Mouse (Mus musculus) heart, embryonic 16.5 days (tissue): ENCODE results near the gene 4930563M21Rik. TPM values are rescaled to one million over a fixed set of nuclear protein-coding genes. Genes with fewer than 3 reads are reported as not detected.
A peak's percentile ranks its signal among the peaks of the same experiment; 100 is the strongest.

ENCODE experiments used
- ATAC-seq: fragments of 200-750 bp; cut with Nextera tagmentation; replicated peaks from 2 replicates; pipeline ENCODE4 v1.8.0; 2017; ENCODE audit warnings: moderate number of reproducible peaks; ENCODE audit not compliant: insufficient read depth, low FRiP score; ENCODE audit errors: extremely low read depth
- H3K27ac ChIP-seq: fragments of 300-500 bp; sonication (generic); 2 replicates; pipeline ENCODE4 v1.5.1; 2014; ENCODE audit warnings: mild to moderate bottlenecking, low read length, control low read depth, moderate library complexity
- H3K27me3 ChIP-seq: fragments of 300-500 bp; sonication (generic); 2 replicates; pipeline ENCODE4 v1.6.1; 2014; ENCODE audit warnings: low read length, mixed read lengths; ENCODE audit not compliant: control insufficient read depth, insufficient read depth
- H3K36me3 ChIP-seq: fragments of 300-500 bp; sonication (generic); 2 replicates; pipeline ENCODE4 v1.6.1; 2014; ENCODE audit not compliant: control insufficient read depth, insufficient read depth
- H3K4me1 ChIP-seq: fragments of 300-500 bp; sonication (generic); 2 replicates; pipeline ENCODE4 v1.6.1; 2014; ENCODE audit warnings: low read length, mixed read lengths; ENCODE audit not compliant: control insufficient read depth, insufficient read depth
- H3K4me2 ChIP-seq: fragments of 300-500 bp; sonication (generic); 2 replicates; pipeline ENCODE4 v1.6.1; 2014; ENCODE audit warnings: low read depth, mild to moderate bottlenecking, control low read depth, low read length
- H3K4me3 ChIP-seq: fragments of 300-500 bp; sonication (generic); 2 replicates; pipeline ENCODE4 v1.5.1; 2014; ENCODE audit warnings: mild to moderate bottlenecking, control low read depth, low read length
- H3K9ac ChIP-seq: fragments of 300-500 bp; sonication (generic); 2 replicates; pipeline ENCODE4 v1.6.1; 2014; ENCODE audit warnings: low read length, control low read depth
- H3K9me3 ChIP-seq: fragments of 300-500 bp; sonication (generic); replicated peaks from 2 replicates; pipeline ENCODE4 v1.6.1; 2016; ENCODE audit warnings: low read length; ENCODE audit not compliant: control insufficient read depth
- WGBS: fragments of 180-500 bp; shearing (Covaris S2); extraction: QIAGEN DNeasy Blood & Tissue Kit; methylation state at CpG from one replicate; pipeline ENCODE4 v1.1.7; 2014; 5-methylcytosine and 5-hydroxymethylcytosine counted together
- polyA plus RNA-seq: library from polyadenylated mRNA; unstranded; fragments of >200 nt; fragmentation: Nextera tagmentation; extraction: Ambion mirVana; gene quantifications from 2 replicates; pipeline ENCODE4 v1.2.1, GENCODE M21; 2015

Gene 4930563M21Rik
- polyA plus RNA-seq, 1 experiment from 2014 or later: not detected

DNA sequence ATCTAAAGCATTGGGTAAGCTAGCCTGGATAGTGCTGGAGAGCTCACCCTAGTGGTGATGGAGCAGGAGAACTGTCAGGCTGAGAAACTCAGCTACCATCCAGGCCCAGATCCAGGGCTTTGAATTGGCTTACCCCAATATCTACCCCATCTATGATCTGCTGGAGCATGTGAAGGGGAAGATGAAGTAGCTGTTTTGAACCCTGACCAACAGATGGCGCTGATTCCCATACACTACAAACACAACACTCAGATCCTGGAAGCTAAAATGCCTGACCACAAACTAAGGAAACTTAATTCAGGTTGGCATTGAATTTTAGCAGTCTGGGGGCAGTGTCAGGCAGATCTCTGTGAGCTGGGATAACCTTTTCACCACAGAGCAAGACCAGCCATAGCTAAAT, 63.5 kb downstream of the 4930563M21Rik start:
- Histone ChIP-seq H3K4me1 (no peaks in the 10 kb centered on the region), H3K27me3 (no peaks in the 10 kb centered on the region), H3K4me3 (no peak overlapping the region), H3K27ac (no peak overlapping the region), H3K9ac (no peak overlapping the region), H3K9me3 (no peaks in the 10 kb centered on the region), H3K36me3 (no peaks in the 10 kb centered on the region), H3K4me2 (no peak overlapping the region)
- WGBS: 4% methylated on average over 1 of the region's 1 CpGs
- no peak for ATAC-seq

DNA sequence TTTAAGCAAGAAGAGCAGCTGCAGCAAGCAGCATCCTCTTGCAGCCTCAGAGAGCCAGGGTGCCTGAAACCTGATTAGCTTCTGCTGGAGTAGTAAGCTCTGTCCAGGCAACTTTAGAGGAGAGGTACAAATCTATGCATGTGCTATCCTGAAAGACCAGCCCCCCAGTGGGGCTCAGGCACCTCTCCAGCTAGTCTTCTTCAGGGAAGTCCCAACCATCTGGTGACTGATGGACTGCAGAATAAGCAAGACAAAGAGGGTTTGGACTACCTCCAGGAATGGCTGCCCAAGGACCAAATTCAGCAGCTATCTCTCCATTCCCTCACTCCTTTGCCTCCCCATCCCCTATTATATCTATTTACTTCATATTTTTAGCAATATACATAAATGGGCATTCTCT, 69.0 kb downstream of the 4930563M21Rik start:
- Histone ChIP-seq H3K4me3 (no peak overlapping the region), H3K9me3 (no peaks in the 10 kb centered on the region), H3K27ac (no peak overlapping the region), H3K4me1 (peaks cover 6% of the 10 kb centered on the region; the same call in 1 of the 2 replicates), H3K9ac (no peak overlapping the region), H3K36me3 (no peaks in the 10 kb centered on the region), H3K4me2 (no peak overlapping the region), H3K27me3 (no peaks in the 10 kb centered on the region)
- no peak for ATAC-seq

DNA sequence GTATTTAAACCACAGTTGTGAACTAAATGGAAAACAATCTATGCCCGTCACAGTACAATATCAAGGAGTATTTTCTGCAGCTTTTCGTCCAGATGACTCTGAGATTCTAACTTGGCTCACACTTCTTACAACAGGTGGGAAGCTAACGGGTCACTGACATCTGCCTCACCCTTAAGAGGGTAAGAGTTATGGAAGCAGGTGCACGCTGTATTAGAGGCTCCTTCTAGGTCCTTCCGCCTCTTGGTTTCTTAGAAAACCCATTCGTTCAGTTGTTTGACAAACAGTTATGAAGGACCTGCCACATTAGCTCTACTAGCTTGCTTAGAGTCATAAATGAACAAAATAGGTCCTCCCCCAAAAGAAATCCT, 71.7 kb downstream of the 4930563M21Rik start:
- Histone ChIP-seq H3K4me2 (peak overlapping the region; percentile 81), H3K9ac (peak overlapping the region; percentile 97), H3K4me3 (peak overlapping the region; percentile 92), H3K36me3 (no peaks in the 10 kb centered on the region), H3K27me3 (no peaks in the 10 kb centered on the region), H3K27ac (peak overlapping the region; percentile 89), H3K9me3 (no peaks in the 10 kb centered on the region), H3K4me1 (peaks cover 6% of the 10 kb centered on the region; the same call in 1 of the 2 replicates)
- ATAC-seq: no peak
- 41% methylated on average over 6 of the region's 6 CpGs for WGBS

DNA sequence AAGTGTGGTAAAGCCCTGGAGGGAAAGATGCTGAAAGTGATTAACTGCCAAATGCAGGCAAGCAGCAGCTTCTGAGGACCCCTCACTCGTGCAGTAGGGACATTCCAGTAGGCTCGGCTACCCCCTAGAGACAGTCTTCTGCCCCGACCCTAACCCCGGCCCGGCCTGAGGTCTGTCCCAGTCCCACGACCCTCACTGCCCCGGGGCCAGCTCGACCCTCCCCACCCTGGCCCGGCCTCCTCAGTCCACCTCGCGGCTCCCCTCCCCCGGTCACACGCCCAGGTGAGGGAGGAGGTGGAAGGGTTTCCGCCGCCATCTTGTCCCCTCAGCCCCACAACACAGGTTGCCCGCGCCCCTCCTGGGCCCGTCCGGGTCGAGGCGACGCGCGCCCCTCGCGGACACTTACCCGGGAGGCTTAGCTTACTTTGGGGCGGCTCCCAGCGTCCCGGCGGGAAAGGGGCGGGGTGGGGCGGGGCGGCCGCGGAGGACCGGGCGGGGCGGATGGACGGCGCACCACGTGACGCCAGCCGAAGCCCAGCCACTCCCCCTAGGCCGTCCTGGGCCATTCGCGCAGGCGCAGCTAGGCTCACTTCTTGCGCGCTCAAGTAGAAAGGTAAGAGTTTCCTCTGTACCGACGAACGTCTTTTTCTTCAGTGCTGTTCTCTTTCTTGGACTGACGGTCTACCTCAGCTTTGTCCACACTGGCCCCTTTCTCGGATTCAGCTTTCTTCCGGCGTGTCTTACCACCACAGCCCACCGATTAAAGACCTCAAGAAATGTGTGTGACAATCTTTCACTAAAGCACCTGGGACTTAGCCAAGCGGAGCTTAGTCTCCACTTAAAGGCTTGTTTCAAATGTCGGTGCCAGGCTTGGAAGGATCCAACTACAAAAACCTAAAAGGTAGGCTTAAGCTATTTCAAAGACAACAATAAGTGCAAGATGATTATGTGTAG, 72.4 kb downstream of the 4930563M21Rik start, which contains the start of gene Scaper:
Scaper (minus strand) TSS at position 456 of the 954 bp plus-strand sequence.
- ATAC-seq: peak; percentile 98
- WGBS: under 1% methylated on average over 55 of the region's 60 CpGs
- H3K27ac ChIP-seq: peak within 1 kb of the TSS; percentile 89
- H3K36me3 ChIP-seq: no peaks in the 10 kb centered on the region
- H3K9me3 ChIP-seq: no peaks in the 10 kb centered on the region
- H3K4me2 ChIP-seq: peak within 1 kb of the TSS; percentile 81
- peak within 1 kb of the TSS; percentile 92 for H3K4me3 ChIP-seq
- H3K27me3 ChIP-seq: no peaks in the 10 kb centered on the region
- H3K4me1 ChIP-seq: peaks cover 6% of the 10 kb centered on the region; the same call in 1 of the 2 replicates
- peak within 1 kb of the TSS; percentile 97 for H3K9ac ChIP-seq

DNA sequence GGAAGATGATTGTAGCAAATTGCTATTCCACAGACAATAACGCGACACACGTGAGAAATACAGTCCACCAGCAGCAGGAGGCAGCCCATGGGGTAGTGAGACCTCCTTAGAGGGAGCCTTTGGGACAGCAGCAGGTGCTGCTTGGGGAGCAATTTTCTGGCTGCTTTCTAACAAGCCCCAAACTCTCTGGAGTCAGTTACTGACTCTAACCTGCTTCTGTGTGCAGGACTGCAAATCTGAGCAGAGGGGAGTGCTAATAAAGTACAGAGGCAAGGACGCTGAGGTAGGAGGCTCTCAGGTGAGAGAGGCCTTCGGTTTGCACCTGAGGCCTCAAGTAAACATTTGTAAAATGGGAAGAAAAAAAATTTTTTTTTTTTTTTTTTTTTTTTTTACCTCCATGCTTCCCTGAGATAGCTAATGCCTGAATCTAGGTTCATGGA, 73.1 kb downstream of the 4930563M21Rik start:
- ATAC-seq: no peak
- Histone ChIP-seq H3K4me3 (peak overlapping the region; percentile 92), H3K9ac (peak overlapping the region; percentile 97), H3K9me3 (no peaks in the 10 kb centered on the region), H3K36me3 (no peaks in the 10 kb centered on the region), H3K27ac (peak overlapping the region; percentile 89), H3K27me3 (no peaks in the 10 kb centered on the region), H3K4me2 (peak overlapping the region; percentile 81), H3K4me1 (peaks cover 6% of the 10 kb centered on the region; the same call in 1 of the 2 replicates)
- 44% methylated on average over 5 of the region's 5 CpGs for WGBS

DNA sequence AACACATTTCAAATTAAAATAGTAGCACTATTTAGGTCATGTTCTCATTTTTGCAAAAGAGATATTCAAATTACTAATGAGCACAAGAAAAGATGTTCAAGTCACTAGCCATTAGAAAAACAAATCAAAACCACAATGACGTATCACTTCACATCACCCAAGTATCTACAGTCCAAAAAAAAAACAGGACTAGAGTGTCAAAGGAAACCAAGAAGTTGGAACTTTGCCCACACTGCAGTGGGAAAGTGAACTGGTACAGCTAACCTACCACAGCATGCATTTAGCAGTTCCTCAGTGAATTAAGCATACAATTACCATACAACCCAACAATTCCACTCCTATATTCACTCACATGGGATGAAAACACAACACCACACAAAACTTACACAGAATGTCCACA, 77.9 kb downstream of the 4930563M21Rik start:
- Histone ChIP-seq H3K4me2 (no peak overlapping the region), H3K9ac (no peak overlapping the region), H3K4me1 (peaks cover 2% of the 10 kb centered on the region; the same call in 1 of the 2 replicates), H3K9me3 (no peaks in the 10 kb centered on the region), H3K27ac (no peak overlapping the region), H3K4me3 (no peak overlapping the region), H3K36me3 (no peaks in the 10 kb centered on the region), H3K27me3 (no peaks in the 10 kb centered on the region)
- no peak for ATAC-seq
- 57% methylated on average over 1 of the region's 1 CpGs for WGBS

DNA sequence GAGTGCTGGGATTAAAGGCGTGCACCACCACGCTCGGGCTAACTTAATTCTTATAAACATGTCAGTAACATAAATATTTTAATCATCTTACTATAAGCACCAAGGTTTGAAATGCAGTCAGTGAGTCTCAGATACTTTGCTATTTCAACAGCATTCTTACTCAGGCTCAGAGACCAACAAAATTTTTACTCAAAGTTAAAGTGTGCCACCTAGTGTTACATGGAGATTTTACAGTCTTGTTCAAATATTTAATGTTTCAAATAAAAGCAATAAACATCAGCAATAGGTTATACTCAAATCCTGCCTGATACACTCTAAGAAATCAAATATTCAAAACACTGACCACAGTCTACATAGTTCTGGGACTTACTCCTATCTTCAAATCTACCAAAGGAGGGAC, 91.8 kb downstream of the 4930563M21Rik start:
- no peaks in the 10 kb centered on the region for H3K27me3 ChIP-seq
- H3K36me3 ChIP-seq: no peaks in the 10 kb centered on the region
- H3K4me2 ChIP-seq: no peak overlapping the region
- H3K27ac ChIP-seq: no peak overlapping the region
- no peaks in the 10 kb centered on the region for H3K4me1 ChIP-seq
- H3K4me3 ChIP-seq: no peak overlapping the region
- H3K9me3 ChIP-seq: no peaks in the 10 kb centered on the region
- ATAC-seq: no peak
- no peak overlapping the region for H3K9ac ChIP-seq
- 63% methylated on average over 3 of the region's 3 CpGs for WGBS

DNA sequence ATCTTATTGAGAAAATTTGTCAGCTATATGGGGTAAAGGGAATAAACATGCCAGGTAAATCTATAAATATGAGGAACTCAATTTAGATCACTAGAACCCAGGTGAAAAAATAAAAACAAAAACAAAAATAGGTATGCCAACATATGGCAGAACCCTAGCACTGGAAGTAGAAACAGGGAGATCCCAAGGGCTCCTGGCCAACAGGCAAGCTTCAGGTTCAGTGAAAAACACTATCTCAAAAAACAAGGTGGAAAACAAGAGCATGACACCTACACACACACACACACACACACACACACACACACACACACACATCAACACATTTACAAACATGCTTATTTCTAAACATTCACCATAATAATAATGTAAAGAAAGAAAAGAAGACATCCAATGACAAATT, 93.6 kb downstream of the 4930563M21Rik start:
- ATAC-seq: no peak
- H3K4me2 ChIP-seq: no peak overlapping the region
- no peaks in the 10 kb centered on the region for H3K36me3 ChIP-seq
- no peaks in the 10 kb centered on the region for H3K4me1 ChIP-seq
- no peaks in the 10 kb centered on the region for H3K9me3 ChIP-seq
- no peak overlapping the region for H3K27ac ChIP-seq
- H3K27me3 ChIP-seq: no peaks in the 10 kb centered on the region
- no peak overlapping the region for H3K9ac ChIP-seq
- no peak overlapping the region for H3K4me3 ChIP-seq
